Mouse (Mus musculus): ENCODE results near the gene Taz.

GRCm38 (mm10) chrX:74282395-74283091 lies 831 bp downstream of the Taz start:
- TF ChIP-seq POLR2A (IDR thresholded peaks at IDR 0.05; ENCODE audit: control insufficient read depth, extremely low read depth, insufficient read depth, low read length, poor library complexity) (peak; percentile 69; the same call in 1 of the 2 replicates), CTCF (IDR thresholded peaks at IDR 0.05; ENCODE audit: borderline replicate concordance, control insufficient read depth, extremely low read depth, insufficient read depth, low read length, poor library complexity) (no peak)
